Mouse (Mus musculus): ENCODE results near the gene Mxra8.

Mxra8 gene

DNA sequence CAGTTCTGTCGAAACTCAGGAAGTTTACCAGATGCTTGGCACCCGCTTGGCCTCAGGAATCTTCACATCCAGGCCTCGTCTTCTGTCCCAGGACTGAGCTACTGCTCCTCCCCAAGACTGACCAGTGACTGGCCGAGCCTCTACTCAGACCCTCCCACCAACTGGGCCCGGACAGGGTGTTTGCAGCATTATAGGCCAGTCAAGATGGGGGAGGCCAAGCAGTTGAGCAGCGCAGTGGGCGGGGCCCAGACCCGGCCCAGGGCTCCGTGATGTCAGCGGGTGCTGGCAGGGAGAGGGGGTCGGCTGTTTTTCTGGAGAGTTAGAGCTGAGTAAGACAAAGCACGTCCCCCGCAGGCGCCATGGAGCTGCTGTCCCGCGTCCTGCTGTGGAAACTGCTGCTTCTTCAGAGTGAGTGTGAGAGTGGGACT, at the start of gene Mxra8:
Gene Mxra8 (plus strand): TSS at position 198 of the 428 bp plus-strand sequence.
- DNase-seq: peak; percentile 95

DNA sequence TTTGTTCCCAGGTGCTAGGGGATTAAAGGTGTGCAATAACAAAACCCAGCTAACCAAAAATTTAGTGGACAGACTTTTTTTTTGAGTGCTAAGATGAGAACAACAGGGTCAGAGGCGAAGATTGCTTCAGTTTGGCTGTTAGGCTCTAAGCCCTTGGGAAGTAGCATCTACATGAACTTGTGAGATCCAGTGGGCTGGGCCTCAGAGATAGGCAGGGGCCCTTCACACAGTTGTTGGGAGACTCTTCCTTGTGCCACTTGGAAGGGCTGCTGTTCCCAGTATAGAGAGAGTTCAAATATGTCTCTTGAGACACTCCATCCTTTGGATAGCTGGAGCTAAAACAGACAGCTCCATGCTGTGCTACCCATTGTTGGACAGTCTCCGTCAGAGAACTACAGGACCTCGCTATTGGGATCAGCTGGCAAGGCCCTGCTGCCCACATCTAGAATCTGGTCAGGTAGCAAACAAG, 49.4 kb upstream of the Mxra8 start, which contains the start of gene Ankrd65:
Gene Ankrd65 (plus strand): TSS at position 419 of the 469 bp plus-strand sequence.
- DNase-seq: no peak

DNA sequence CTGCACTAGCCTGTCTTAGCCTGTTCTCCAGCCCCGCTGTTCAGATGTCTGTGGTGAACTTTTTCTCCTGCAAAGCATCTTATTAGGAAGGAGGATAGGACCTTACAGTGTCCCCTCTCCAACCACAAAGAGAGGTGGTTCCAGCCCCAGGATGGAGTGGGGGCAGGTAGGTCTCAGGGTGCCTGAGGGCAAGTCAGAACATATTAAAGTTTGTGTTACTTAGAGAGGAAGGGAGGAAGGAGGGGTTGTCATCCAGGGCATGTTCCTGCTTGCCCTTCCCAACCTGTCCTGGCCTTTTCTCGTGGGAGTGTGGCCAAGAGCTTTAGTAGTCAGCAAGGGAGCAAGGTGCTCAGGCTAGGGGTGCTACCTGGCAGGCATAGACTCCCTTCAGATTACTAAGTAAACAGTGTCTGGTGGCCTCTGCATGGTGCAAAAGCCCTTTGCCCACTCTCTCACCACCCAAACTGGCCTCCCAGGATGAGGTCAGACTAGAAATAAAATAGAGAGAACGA, 48.8 kb upstream of the Mxra8 start:
- DNase-seq: peak; percentile 35

DNA sequence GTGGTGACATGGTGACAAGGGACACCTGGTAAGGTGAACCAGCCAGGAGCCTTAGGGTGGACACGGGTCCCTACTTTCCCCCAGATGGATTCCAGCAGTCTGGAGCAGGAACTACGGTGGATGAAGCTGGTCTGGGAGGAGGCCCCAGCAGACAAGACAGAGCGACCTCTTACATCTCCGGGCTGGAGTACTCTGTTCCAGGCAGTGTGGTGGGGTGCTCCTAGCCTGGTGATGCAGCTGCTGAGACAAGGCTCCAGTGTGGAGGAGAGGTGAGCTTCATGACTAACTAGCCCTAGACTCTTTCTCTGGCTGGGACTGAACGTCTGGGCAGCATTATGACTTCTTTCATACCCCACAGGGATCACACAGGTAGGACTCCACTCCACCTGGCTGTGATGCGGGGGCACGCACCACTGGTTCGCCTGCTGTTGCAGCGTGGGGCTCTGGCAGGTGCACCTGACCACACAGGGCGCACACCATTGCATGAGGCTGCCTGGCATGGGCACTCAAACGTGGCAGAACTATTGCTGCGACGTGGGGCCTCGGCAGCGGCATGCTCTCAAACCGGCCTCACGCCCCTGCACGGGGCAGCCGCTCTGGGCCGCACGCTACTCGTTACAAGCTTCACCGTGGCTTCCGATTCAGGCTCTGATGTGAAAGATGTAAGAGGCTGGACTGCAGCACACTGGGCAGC, 48.1 kb upstream of the Mxra8 start:
- DNase-seq: peak; percentile 39

DNA sequence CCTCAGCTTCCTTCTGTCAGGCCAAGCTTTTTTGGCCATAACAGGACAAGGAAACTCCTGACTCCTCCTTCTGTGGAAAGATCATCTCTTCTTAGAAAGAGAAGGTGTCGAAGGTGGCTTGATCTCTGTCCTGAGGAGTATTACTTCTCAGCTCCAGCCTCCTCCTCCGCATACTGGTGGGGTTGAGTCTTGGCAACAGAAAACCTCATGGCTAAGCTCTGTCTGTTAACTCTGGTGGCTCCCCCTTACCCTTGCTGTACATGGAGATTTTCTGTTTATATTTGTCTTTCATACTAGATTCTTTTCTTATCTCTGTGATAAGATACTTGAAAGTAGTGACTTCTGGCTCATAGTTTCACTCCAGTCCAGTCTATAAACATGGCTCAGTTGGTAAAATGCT, 45.8 kb upstream of the Mxra8 start:
- DNase-seq: no peak

DNA sequence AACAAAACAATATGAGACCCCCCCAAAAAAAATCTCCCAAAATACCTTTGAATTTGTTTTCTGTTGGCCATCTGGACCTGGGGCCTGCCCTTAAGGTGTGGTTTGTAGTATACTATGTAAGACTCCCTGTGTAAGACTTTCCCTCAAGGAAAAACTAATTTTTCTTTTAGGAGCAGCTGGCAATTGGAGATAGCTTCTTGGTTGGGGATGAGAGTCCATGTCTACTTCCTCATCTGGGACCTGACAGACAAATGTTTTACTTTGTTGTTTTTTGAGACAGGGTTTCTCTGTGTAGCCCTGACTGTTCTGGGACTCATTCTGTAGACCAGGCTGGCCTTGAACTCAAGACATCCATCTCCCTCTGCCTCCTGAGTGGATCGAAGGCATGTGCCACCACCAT, 37.4 kb upstream of the Mxra8 start:
- no peak for DNase-seq

DNA sequence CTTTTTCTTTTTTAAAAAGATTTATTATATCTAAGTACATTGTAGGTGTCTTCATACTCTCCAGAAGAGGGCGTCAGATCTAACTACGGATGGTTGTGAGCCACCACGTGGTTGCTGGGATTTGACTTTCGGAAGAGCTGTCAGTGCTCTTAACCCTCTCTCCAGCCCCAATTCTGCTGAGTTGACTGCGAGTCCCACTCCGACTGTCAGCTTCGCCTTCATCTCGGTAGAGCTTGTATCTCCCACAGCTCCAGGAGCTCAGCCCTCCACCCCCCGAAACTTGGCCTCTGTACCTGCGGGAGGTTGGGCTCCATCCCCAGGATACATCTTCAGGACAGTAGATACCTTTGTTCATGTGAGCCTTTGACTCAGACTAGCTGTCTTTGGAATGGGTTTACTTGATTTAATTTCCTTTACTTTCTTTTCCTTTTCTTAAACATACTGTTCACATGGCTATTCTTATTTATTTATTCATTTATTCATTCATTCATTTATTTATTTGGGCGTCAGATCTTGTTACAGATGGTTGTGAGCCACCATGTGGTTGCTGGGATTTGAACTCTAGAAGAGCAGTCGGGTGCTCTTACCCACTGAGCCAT, 36.6 kb upstream of the Mxra8 start, which contains the start of gene Mrpl20:
Gene Mrpl20 (plus strand): TSS at position 138 of the 599 bp plus-strand sequence.
- no peak for DNase-seq

DNA sequence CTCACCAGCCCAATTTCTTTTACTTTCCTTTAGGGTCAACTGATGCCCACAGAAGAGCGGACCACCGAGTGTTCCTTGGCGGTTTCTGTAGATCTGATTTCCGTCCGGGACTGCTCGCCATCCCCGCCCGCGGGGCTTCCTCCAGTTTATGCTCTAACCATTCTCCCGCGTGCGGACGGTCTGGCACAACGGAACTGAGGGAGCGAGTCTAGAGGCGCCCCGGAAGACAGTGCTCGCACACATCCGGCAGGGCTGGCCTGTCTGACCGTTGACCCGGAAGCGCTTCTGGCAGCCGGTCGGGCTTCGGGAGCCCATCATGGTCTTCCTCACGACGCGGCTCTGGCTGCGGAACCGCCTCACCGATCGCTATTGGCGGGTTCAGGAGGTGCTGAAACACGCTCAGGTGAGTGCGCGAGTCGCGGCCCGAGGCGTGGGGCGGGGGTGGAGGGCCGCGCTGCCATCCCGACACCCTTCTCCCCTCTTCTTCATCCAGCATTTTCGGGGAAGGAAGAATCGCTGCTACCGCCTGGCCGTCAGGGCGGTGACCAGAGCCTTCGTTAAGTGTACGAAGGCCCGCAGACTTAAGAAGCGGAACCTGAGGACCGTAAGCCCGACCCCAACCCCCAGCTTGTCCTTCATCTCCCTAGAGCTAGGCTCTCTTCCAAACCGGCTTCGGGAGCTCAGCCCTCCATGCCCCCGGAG, 36.0 kb upstream of the Mxra8 start:
- DNase-seq: peak; percentile 98

DNA sequence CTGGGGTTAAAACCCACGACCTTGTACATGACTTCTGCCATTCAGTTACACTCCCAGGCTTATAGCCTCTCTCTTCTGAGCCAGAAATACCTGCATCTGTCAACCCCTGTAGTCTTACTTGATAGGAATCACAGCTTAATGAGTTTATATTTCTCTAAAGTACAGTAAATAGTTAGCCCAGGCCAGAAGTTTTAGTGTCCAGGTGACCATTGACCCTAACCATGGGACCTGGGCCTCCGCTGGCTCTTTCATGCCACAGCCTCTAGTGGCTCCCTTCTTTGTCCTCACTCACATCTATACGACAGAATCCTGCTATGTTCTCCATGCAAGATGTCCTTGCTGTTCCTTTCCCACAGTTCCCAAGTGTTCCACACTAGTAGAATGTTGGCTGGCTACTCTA, 31.6 kb upstream of the Mxra8 start:
- no peak for DNase-seq

DNA sequence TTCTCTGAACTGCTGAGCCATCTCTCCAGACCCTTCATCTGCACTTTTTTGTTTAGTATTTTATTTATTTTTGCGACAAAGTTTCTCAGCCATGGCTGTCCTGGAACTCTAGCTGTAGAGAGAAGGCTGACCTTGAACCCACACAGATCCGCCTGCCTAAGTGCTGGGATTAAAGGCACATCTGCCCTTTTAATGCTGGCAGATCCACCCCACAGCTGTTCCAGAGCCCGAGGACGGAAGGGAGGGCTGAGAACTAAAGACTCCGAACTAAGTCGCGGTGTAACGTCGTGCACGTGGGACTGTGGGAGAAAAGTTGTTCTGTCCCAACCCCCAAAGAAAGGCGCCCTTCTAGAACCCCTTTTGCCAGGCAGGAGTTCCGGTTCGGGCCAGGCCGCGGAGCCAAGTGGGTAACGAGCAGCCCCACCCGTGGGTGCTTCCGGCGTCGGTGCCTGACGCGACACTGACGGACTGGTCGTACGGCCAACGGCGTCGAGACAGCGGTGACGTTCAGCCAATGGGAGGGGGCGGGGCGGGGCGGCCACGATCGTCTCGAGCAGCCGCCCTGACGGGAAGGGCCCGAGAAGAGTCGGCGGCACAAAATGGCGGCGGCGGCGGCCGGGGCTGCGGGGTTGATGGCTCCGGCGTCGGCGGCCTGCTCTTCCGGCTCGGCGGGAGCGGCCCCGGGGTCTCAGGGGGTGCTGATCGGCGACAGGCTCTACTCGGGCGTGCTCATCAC, 27.4 kb upstream of the Mxra8 start, which contains the start of gene Ccnl2:
Gene Ccnl2 (plus strand): TSS at position 561 of the 736 bp plus-strand sequence.
- DNase-seq: peak; percentile 97

DNA sequence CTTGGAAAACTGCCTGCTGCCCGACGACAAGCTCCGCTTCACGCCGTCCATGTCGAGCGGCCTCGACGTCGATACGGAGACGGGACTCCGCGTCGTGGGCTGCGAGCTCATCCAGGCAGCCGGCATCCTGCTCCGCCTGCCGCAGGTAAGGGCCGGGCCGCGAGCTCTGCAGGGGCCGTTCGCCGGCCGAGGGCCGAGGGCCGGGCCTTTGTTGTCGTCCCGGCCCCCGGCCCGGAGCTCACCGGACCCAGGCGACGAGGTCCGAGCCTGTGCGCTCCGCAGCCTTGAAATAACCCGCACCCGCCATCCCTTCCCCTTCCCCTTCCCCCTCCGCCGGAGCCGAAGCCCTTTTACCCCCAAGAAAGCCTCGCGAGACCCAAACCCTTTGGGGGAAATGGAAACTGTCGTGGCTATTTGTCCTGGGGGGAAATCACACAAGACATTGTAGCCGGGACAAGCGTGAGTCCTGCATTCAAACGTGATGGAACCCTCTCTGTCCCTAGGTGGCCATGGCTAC, 26.8 kb upstream of the Mxra8 start:
- peak; percentile 64 for DNase-seq

DNA sequence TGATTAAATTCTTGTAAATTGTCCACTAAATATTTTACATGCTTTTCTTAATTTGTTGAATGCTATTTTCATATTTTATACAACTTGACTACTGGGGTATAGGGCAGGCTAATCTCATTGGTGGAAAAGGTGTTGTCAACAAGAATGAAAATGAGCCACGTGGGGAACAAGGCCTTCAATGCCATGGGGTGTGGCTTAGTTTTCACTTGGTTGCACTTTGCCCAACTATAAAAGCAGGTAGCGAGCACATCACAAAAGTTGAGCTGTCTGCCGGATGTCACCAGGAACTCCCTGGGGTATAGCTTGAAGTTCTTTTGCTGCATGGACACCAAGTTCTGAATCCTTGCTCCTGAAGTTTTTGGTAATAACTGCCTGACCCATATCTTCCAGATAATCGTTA, 21.9 kb upstream of the Mxra8 start:
- no peak for DNase-seq

DNA sequence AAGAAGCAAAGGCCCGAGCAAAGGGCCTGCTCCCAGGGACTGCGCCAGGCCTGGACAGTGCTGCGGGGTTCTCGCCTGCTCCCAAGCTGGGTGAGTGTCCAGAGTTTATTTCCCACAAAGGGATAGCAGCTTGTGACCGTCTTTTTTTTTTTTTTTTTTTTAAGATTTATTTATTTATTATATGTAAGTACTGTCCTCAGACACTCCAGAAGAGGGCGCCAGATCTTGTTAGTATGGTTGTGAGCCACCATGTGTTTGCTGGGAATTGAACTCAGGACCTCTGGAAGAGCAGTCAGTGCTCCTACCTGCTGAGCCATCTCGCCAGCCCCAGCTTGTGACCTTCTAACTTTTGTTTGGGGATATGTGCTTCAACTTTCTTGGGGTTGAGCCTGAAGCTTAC, 18.5 kb upstream of the Mxra8 start:
- DNase-seq: peak; percentile 53

DNA sequence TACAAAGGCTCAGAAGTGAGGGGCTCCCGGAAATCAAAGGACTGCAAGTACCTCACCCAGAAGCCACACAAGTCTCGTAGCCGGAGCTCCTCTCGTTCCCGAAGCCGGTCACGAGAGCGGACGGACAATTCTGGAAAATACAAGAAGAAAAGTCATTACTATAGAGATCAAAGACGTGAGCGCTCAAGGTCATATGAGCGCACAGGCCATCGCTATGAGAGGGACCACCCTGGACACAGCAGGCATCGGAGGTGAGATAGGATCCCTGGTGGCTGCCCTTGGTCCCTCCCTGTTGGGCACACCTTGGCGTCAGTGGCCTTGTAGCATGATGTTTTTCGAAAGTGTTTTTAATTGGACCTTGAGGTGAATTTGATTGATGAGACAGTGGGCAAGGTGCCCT, 16.0 kb upstream of the Mxra8 start:
- DNase-seq: no peak

DNA sequence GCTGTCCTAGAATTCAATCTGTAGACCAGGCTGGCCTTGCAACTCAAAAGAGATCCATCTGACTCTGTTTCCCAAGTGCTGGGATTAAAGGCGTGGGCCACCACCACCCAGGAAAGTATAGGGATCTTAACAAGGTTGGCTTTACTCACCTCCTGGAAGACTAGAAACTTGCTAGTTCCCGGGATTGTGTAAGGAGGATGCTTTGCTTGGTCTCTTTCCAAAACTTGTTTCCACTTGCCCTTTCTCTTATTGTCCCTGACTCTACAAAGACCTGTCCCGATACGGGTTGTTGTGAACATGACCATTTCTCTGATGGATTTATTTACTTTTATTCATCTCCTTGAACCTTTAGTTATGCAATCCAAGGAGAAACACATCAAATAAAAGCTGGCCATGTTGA, 9.6 kb upstream of the Mxra8 start:
- no peak for DNase-seq

DNA sequence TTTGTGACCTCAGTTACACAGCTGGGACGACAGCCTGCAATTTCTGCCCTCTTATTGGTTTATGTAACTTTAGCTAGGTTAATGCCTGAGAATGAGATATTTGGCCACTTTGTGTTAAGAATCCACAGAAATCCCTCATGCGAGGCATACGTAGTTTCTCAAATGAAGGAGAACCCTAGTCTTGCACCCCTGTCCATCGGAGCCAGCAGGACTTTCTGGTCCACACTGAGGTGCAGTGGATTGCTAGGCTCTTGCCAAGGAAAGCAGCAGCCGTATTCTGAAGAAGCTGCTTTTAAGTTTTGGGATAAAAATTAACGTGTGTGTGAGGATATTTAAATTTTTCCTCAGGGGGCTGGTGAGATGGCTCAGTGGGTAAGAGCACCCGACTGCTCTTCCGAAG, 8.9 kb upstream of the Mxra8 start:
- no peak for DNase-seq

DNA sequence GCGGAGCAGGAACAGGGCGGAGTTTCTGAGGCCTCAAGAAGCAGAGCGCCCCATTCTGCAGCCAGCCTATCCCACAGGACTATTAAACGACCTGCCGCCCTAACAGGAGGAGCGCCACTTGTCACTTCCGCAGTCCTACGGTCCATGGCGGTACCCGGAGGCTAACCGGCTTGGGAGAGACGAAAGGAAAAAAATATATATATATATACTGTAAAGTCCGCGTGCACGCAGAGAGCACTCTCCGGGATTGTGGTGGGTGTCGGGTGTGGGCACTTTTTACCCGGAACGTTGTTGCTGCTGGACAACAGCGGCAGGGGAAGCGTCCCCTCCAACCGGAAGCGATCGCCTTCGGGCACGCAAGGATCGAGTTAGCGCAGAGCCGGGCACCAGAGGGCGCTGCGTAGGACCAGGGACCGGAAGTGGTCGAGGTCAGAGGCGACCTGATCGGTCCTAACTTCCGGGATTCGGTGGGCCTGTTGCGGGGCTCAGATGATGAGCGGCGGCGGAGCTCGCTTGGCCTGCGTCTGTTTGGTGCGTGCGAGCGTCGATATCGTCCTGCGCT, 8.2 kb upstream of the Mxra8 start, which contains the start of gene Aurkaip1:
Gene Aurkaip1 (plus strand): TSS at position 68 of the 562 bp plus-strand sequence.
- DNase-seq: peak; percentile 98

DNA sequence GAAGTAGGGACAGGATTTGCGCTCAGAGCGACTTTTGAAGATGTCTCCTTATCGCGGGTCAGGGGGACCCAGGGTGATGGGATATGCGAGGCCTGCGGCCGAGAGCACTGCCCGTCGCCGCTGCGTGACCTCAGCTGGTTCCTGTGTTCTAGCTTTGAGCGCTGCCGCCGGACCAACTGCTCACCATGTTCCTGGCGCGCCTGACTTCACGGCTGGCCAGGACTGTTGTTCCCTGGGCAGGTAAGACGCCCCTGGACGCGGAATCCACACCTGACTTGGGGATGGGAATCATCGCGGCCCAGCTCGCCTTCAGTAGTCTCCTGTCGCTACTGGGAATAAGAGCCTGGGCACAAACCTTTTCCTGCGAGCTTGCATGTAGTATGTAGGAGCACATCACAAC, 7.6 kb upstream of the Mxra8 start:
- peak; percentile 62 for DNase-seq

DNA sequence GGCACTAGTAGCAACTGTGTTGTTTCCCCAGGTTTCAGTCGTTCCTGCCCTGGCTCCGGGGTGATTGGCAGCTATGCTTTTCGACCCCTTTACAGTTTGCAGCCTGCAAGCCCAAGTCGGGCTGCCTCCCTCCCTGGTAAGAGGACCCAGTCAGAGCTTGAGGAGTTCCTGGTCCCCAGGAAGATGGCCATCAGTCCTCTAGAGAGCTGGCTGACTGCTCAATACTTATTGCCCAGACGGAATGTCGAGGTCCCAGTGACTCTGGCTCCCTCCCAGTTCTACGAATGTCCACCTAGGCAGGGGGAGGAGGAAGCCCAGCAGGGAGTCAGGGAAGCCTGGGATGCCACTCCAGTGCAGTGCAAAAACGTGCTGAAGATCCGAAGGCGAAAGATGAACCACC, 7.2 kb upstream of the Mxra8 start:
- no peak for DNase-seq

DNA sequence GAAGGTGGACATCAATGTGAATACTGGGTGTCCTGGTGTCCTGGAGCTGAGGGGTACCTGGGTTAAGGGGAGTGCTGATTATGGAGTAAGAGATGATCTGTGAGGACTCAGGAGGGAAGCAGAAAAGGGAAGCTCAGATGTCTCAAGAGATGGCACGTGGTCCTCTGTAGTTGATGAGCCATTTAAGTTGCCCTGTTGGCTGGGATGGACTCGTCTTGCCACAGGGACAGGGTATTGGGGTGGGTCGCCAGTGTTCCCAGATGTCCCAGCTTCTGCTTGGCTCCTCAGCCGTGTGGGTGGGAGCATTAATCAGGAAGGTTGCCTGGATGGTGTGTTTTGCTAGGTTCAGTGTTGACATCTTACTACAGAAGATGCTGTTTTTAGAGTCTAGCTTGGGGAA, 6.2 kb upstream of the Mxra8 start:
- no peak for DNase-seq

DNA sequence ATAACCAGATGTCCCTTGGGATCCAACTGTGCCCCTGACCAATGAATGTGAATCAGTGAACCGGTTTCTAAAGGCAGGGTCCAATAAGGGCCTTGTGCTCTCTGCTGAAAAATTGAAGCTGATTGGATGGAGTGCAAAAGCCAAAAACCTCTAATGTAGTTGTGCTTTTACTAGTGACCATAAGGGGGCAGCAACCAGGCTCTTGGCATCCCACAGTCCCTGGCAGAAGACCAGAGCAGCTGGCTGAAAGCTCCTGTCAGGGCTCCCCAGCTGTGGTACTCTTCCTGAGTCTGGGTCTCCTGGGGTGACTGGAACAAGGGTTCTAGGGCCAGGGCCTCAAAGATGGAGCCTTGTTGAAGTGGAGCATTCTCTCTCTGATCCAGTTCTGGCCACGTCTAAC, 5.6 kb upstream of the Mxra8 start:
- peak; percentile 91 for DNase-seq

DNA sequence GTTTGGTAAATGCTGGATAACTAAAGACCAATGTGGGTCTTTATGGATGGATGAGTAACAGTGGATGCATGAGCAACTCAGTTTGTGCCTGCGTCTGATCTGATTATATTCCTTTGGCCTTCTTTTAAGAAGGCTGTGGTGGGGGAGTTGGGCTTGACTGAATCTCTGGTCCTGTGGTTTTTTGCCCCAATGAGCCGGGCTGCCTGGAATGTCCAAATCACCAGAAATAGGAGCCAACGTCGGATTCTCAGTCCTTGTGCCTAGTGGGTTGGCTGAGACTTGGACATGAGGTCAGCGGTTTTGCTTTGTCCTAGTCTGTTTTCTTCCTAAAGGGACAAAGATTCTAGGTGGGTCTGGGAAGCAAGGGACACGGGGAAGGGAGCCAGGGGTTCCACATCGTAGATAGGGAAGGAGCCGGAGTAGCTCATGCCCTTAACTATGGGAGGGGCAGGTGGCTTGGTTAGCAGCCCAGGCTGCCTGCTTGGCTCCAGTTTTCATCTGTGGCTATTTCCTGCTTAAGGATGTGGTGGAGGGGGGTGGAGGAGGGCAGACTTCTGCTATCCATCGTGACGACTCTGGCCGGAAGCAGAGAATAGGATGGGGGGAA, 2.0 kb upstream of the Mxra8 start:
- DNase-seq: peak; percentile 73
